Mouse (Mus musculus): Measurements from ENCODE around the gene Ggt5.

The Ggt5 gene

GRCm38 (mm10) chr10:75650306-75650902, 61.3 kb downstream of the Ggt5 start:
- DNase-seq (ENCODE audit: low spot score in 2 of 2), result no peak

- DNase-seq (ENCODE audit: low spot score in 2 of 2), result no peak
Observed at GRCm38 (mm10) chr10:75651381-75652068, 62.4 kb downstream of the Ggt5 start.

- no peak for DNase-seq (ENCODE audit: low spot score in 2 of 2)
Observed at GRCm38 (mm10) chr10:75654053-75654452, 64.9 kb downstream of the Ggt5 start.

- no peak for DNase-seq (ENCODE audit: low spot score in 2 of 2)
Observed at GRCm38 (mm10) chr10:75657165-75657564, 68.0 kb downstream of the Ggt5 start.

- no peak for DNase-seq (ENCODE audit: low spot score in 2 of 2)
Observed at GRCm38 (mm10) chr10:75657772-75658171, 68.6 kb downstream of the Ggt5 start.

GRCm38 (mm10) chr10:75661381-75661780, 72.2 kb downstream of the Ggt5 start:
- no peak for DNase-seq (ENCODE audit: low spot score in 2 of 2)

- no peak for DNase-seq (ENCODE audit: low spot score in 2 of 2)
Observed at GRCm38 (mm10) chr10:75661876-75662275, 72.7 kb downstream of the Ggt5 start.

GRCm38 (mm10) chr10:75662575-75662974, 73.4 kb downstream of the Ggt5 start:
- DNase-seq (ENCODE audit: low spot score in 2 of 2), result no peak

GRCm38 (mm10) chr10:75664673-75665270, 75.6 kb downstream of the Ggt5 start:
- DNase-seq (ENCODE audit: low spot score in 2 of 2), result no peak

- DNase-seq (ENCODE audit: low spot score in 2 of 2), result no peak
Observed at GRCm38 (mm10) chr10:75666451-75667030, 77.4 kb downstream of the Ggt5 start.
